9 mouse cellular contexts compared by ENCODE assay signal in the genomic region with DNA sequence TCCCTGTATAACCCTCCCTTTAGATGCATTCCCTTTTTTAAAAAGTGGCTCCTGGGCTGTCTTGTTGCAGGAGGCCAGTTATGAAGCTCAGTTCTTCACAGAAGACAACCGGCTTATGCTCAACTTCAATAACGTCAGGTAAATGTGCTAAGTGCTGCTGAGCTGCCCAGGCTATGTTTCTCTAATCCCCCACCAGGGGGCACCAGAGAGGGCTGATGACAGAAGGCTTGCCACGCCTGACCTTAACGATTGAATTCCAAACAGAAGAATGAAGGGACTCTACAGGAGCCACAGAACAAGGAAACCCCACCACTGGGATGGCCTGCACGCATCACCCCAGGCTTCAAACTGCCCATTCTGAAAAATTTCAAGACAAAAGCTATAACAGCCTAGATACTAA. TPM values are rescaled to one million over a fixed set of nuclear protein-coding genes. Genes with fewer than 3 reads are reported as not detected.
DNase-seq lines count a peak whose midpoint lies in the region; ATAC-seq and TF ChIP-seq lines count a peak whose summit lies in the region.
"Had no signal": no experiment of that assay in that cellular context is flagged by ENCODE, and none has a peak within 500 bp of the region (broad histone marks: within the 10 kb centered on the region; RNA-seq: fewer than 3 reads in every experiment).

No protein-coding gene starts in this region.

- no peak overlapping the region for H3K27ac ChIP-seq in forebrain, embryonic 14.5 days (ENCODE audit: low read depth, low read length)
- no peak overlapping the region for H3K27ac ChIP-seq in kidney, embryonic 14.5 days (ENCODE audit: low read depth, low read length)
- no peak overlapping the region for H3K27ac ChIP-seq in lung, embryonic 15.5 days
- H3K27ac ChIP-seq: heart, embryonic 15.5 days had no signal

- H3K9ac ChIP-seq in forebrain, embryonic 14.5 days (ENCODE audit: low read length), result no peak overlapping the region
- no peak overlapping the region for H3K9ac ChIP-seq in kidney, embryonic 14.5 days (ENCODE audit: low read depth, low read length)
- no peak overlapping the region for H3K9ac ChIP-seq in lung, embryonic 15.5 days
- H3K9ac ChIP-seq: heart, embryonic 15.5 days had no signal

- ATAC-seq in forebrain, embryonic 14.5 days, result no peak
- 0 out of 2 replicates have a peak, but pooled peaks have one; percentile 59 for ATAC-seq in kidney, embryonic 14.5 days (ENCODE audit: low FRiP score, low TSS enrichment)
- ATAC-seq in lung, embryonic 15.5 days (ENCODE audit: borderline replicate concordance, extremely low read depth, low FRiP score, low TSS enrichment), result 0 out of 2 replicates have a peak, but pooled peaks have one; percentile 13
- no peak for ATAC-seq in inflammation-experienced regulatory T-cells, adult 6 months

- peak; percentile 75 for DNase-seq in 3T3-L1 (ENCODE audit: low read depth, low spot score)
- peak; percentile 68 for DNase-seq in c-Kit-positive CD71-negative TER-119-negative erythroid progenitor cells, embryonic 14.5 days (ENCODE audit: low read depth)
- DNase-seq in forebrain, embryonic 14.5 days (ENCODE audit: low spot score), result peak; percentile 76
- peak; percentile 50 for DNase-seq in skeletal muscle tissue, adult 2 months (ENCODE audit: low read depth, low spot score)

- TF ChIP-seq CTCF in E14TG2a.4 (conservative IDR thresholded peaks at IDR 0.05; ENCODE audit: low read length), result peak; percentile 90

- H3K27me3 ChIP-seq in E14TG2a.4 (ENCODE audit: insufficient read depth, low read length), result peaks cover 7% of the 10 kb centered on the region
- no peaks in the 10 kb centered on the region for H3K27me3 ChIP-seq in forebrain, embryonic 14.5 days (replicated peaks; ENCODE audit: control insufficient read depth, insufficient read depth, low read length)
- H3K27me3 ChIP-seq in kidney, embryonic 14.5 days (ENCODE audit: control insufficient read depth, insufficient read depth, low read length), result no peaks in the 10 kb centered on the region
- no peaks in the 10 kb centered on the region for H3K27me3 ChIP-seq in lung, embryonic 15.5 days

- no peak overlapping the region for H3K4me3 ChIP-seq in E14TG2a.4 (replicated peaks; ENCODE audit: low read length)
- no peak overlapping the region for H3K4me3 ChIP-seq in forebrain, embryonic 14.5 days (ENCODE audit: low read depth, low read length)
- H3K4me3 ChIP-seq in kidney, embryonic 14.5 days (ENCODE audit: low read length), result no peak overlapping the region
- no peak overlapping the region for H3K4me3 ChIP-seq in lung, embryonic 15.5 days
- H3K4me3 ChIP-seq: heart, embryonic 15.5 days had no signal

- H3K4me1 ChIP-seq in E14TG2a.4 (replicated peaks; ENCODE audit: low read depth, low read length), result peaks cover 5% of the 10 kb centered on the region; the same call in 1 of the 2 replicates
- H3K4me1 ChIP-seq in forebrain, embryonic 14.5 days (ENCODE audit: control insufficient read depth, insufficient read depth, low read length), result no peaks in the 10 kb centered on the region
- H3K4me1 ChIP-seq in kidney, embryonic 14.5 days (ENCODE audit: control insufficient read depth, insufficient read depth, low read length), result no peaks in the 10 kb centered on the region
- H3K4me1 ChIP-seq in lung, embryonic 15.5 days, result no peaks in the 10 kb centered on the region

- H3K36me3 ChIP-seq in E14TG2a.4 (ENCODE audit: insufficient read depth, low read length), result no peaks in the 10 kb centered on the region
- no peaks in the 10 kb centered on the region for H3K36me3 ChIP-seq in forebrain, embryonic 14.5 days (ENCODE audit: control insufficient read depth, insufficient read depth, low read length)
- H3K36me3 ChIP-seq in kidney, embryonic 14.5 days (ENCODE audit: control insufficient read depth, insufficient read depth, low read length), result no peaks in the 10 kb centered on the region
- H3K36me3 ChIP-seq in lung, embryonic 15.5 days, result no peaks in the 10 kb centered on the region
- H3K36me3 ChIP-seq: heart, embryonic 15.5 days had no signal

- WGBS in forebrain, embryonic 14.5 days, result 17% methylated on average over 5 of the region's 5 CpGs
- 19% methylated on average over 5 of the region's 5 CpGs for WGBS in kidney, embryonic 14.5 days
- WGBS in lung, embryonic 15.5 days, result 13% methylated on average over 5 of the region's 5 CpGs

- no peak overlapping the region for H3K4me2 ChIP-seq in forebrain, embryonic 14.5 days (ENCODE audit: low read length)
- H3K4me2 ChIP-seq in kidney, embryonic 14.5 days (replicated peaks; ENCODE audit: low read depth, low read length), result no peak overlapping the region
- H3K4me2 ChIP-seq in lung, embryonic 15.5 days, result no peak overlapping the region
- H3K4me2 ChIP-seq: heart, embryonic 15.5 days had no signal

- H3K9me3 ChIP-seq in E14TG2a.4 (ENCODE audit: low read length), result no peaks in the 10 kb centered on the region
- H3K9me3 ChIP-seq in forebrain, embryonic 14.5 days (replicated peaks; ENCODE audit: control insufficient read depth, low read length), result no peaks in the 10 kb centered on the region
- H3K9me3 ChIP-seq in kidney, embryonic 14.5 days (ENCODE audit: control insufficient read depth, low read length), result no peaks in the 10 kb centered on the region
- H3K9me3 ChIP-seq in lung, embryonic 15.5 days, result no peaks in the 10 kb centered on the region
- H3K9me3 ChIP-seq: heart, embryonic 15.5 days had no signal

RNA-seq across cellular contexts. Expression of a gene that starts 8.4 kb away (rescaled TPM):
- 0.22 and 0.51 TPM in 2 replicates for polyA plus RNA-seq in forebrain, embryonic 14.5 days (2014; fragmentation: Nextera tagmentation; extraction: Ambion mirVana)
- 0.66 and 1.1 TPM in 2 replicates for polyA plus RNA-seq in kidney, embryonic 14.5 days (2014; fragmentation: Nextera tagmentation; extraction: Ambion mirVana)
- polyA plus RNA-seq in lung, embryonic 15.5 days (2015; fragmentation: Nextera tagmentation; extraction: Ambion mirVana), result 1.0 and 1.2 TPM in 2 replicates
- polyA plus RNA-seq in inflammation-experienced regulatory T-cells, adult 6 months (2017; shearing (Covaris generic)), result not detected

RNA-seq across cellular contexts. Expression of a gene that starts 24.6 kb away (rescaled TPM):
- 0.28 and 0.48 TPM in 2 replicates for polyA plus RNA-seq in forebrain, embryonic 14.5 days (2014; fragmentation: Nextera tagmentation; extraction: Ambion mirVana)
- not detected in 2 replicates for polyA plus RNA-seq in kidney, embryonic 14.5 days (2014; fragmentation: Nextera tagmentation; extraction: Ambion mirVana)
- polyA plus RNA-seq in lung, embryonic 15.5 days (2015; fragmentation: Nextera tagmentation; extraction: Ambion mirVana), result 0.90 and 1.6 TPM in 2 replicates
- not detected for polyA plus RNA-seq in inflammation-experienced regulatory T-cells, adult 6 months (2017; shearing (Covaris generic))

RNA-seq across cellular contexts. Expression of a gene that starts 42.5 kb away (rescaled TPM):
- polyA plus RNA-seq in forebrain, embryonic 14.5 days (2014; fragmentation: Nextera tagmentation; extraction: Ambion mirVana), result not detected in 2 replicates
- polyA plus RNA-seq in kidney, embryonic 14.5 days (2014; fragmentation: Nextera tagmentation; extraction: Ambion mirVana), result not detected in 2 replicates
- not detected in 2 replicates for polyA plus RNA-seq in lung, embryonic 15.5 days (2015; fragmentation: Nextera tagmentation; extraction: Ambion mirVana)
- polyA plus RNA-seq in inflammation-experienced regulatory T-cells, adult 6 months (2017; shearing (Covaris generic)), result not detected
- polyA plus RNA-seq: heart, embryonic 15.5 days had no signal

RNA-seq across cellular contexts. Expression of a gene that starts 52.8 kb away (rescaled TPM):
- polyA plus RNA-seq in forebrain, embryonic 14.5 days (2014; fragmentation: Nextera tagmentation; extraction: Ambion mirVana), result not detected in 2 replicates
- polyA plus RNA-seq in kidney, embryonic 14.5 days (2014; fragmentation: Nextera tagmentation; extraction: Ambion mirVana), result not detected in 2 replicates
- not detected in 2 replicates for polyA plus RNA-seq in lung, embryonic 15.5 days (2015; fragmentation: Nextera tagmentation; extraction: Ambion mirVana)
- polyA plus RNA-seq in inflammation-experienced regulatory T-cells, adult 6 months (2017; shearing (Covaris generic)), result not detected
- polyA plus RNA-seq: heart, embryonic 15.5 days had no signal

Comparison
In these comparisons a context has a peak if more than half of its experiments do, and no peak if none do; other contexts are left out.
1. ATAC-seq: peak in kidney, embryonic 14.5 days (single experiment) and lung, embryonic 15.5 days (single experiment); none in forebrain, embryonic 14.5 days (single experiment) and inflammation-experienced regulatory T-cells, adult 6 months (single experiment).
2. Peak in every context shown above with its lines, with median percentiles within 50 percentile points of each other: DNase-seq.